In the genomic region with DNA sequence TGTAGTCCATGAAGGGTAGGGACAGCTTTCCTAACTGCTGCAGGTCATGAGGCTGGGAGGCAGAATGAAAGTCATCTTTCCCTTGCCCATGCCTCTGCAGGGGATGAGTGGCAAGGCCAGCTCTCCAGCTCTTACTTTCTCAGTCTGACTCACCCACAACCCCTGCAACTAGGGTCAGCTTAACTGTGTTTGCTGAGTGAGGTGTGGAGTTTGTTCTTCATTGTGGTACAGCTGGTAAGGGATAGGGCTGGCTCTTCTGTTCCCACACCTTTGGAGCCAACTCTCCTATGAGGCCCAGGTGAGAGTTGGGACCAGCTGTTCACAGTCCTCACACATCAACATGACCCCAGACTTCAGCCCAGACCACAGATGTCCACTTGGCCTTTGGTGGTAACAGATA, we compare ENCODE assay signal across 23 mouse cellular contexts.
DNase-seq lines count a peak whose midpoint lies in the region; ATAC-seq lines count a peak whose summit lies in the region.
"Had no signal": no experiment of that assay in that cellular context is flagged by ENCODE, and none has a peak within 500 bp of the region (broad histone marks: within the 10 kb centered on the region; RNA-seq: fewer than 3 reads in every experiment).

No protein-coding gene starts in this region.

- no peaks in the 10 kb centered on the region for H3K9me3 ChIP-seq in stomach, embryonic 16.5 days (replicated peaks; ENCODE audit: control insufficient read depth, low read length)
- no peaks in the 10 kb centered on the region for H3K9me3 ChIP-seq in hindbrain, embryonic 10.5 days
- H3K9me3 ChIP-seq: embryonic facial prominence, embryonic 10.5 days; embryonic facial prominence, embryonic 12.5 days; forebrain, embryonic 13.5 days; forebrain, embryonic 15.5 days had no signal

- H3K4me3 ChIP-seq in stomach, embryonic 16.5 days (replicated peaks; ENCODE audit: low read length), result no peak overlapping the region
- no peak overlapping the region for H3K4me3 ChIP-seq in hindbrain, embryonic 10.5 days
- H3K4me3 ChIP-seq: embryonic facial prominence, embryonic 10.5 days; embryonic facial prominence, embryonic 12.5 days; forebrain, embryonic 13.5 days; forebrain, embryonic 15.5 days had no signal

- intact Hi-C loops in gastrocnemius, postnatal 14 days (cut with DNase I; ENCODE audit: low total_unique reads), result no loop called here

- DNase-seq in urinary bladder, postnatal 36 days (ENCODE audit: low spot score in 2 of 2), result peak; percentile 1 to 5
- no peak for DNase-seq in urinary bladder, postnatal 4 days (ENCODE audit: low spot score in 2 of 2)
- no peak for DNase-seq in hindbrain, embryonic 10.5 days (ENCODE audit: low spot score)
- no peak for DNase-seq in gastrocnemius, postnatal 14 days
- DNase-seq: adrenal gland, adult 8-10 months; adrenal gland, postnatal 14 days; adrenal gland, postnatal 36 days; B cell, adult 2 months; cerebellum, adult 11-12 months; cerebellum, adult 2 months; cerebellum, adult 9-10 months; cerebellum, postnatal 10 days; cerebellum, postnatal 25 days had no signal

- H3K36me3 ChIP-seq in stomach, embryonic 16.5 days (ENCODE audit: control insufficient read depth, insufficient read depth, low read length), result no peaks in the 10 kb centered on the region
- H3K36me3 ChIP-seq in hindbrain, embryonic 10.5 days, result no peaks in the 10 kb centered on the region
- H3K36me3 ChIP-seq: embryonic facial prominence, embryonic 10.5 days; embryonic facial prominence, embryonic 12.5 days; forebrain, embryonic 15.5 days; G1E had no signal

- H3K27me3 ChIP-seq in stomach, embryonic 16.5 days (ENCODE audit: control insufficient read depth, insufficient read depth, low read length), result no peaks in the 10 kb centered on the region
- H3K27me3 ChIP-seq in hindbrain, embryonic 10.5 days (ENCODE audit: insufficient read depth, poor library complexity, severe bottlenecking), result no peaks in the 10 kb centered on the region
- H3K27me3 ChIP-seq: CH12.LX; embryonic facial prominence, embryonic 12.5 days; forebrain, embryonic 15.5 days; Patski had no signal

- H3K4me1 ChIP-seq in stomach, embryonic 16.5 days (ENCODE audit: control insufficient read depth, insufficient read depth, low read length), result no peaks in the 10 kb centered on the region
- H3K4me1 ChIP-seq in hindbrain, embryonic 10.5 days (replicated peaks), result no peaks in the 10 kb centered on the region
- H3K4me1 ChIP-seq: embryonic facial prominence, embryonic 10.5 days; embryonic facial prominence, embryonic 12.5 days had no signal

- no peak overlapping the region for H3K27ac ChIP-seq in stomach, embryonic 16.5 days (ENCODE audit: low read length)
- no peak overlapping the region for H3K27ac ChIP-seq in hindbrain, embryonic 10.5 days
- H3K27ac ChIP-seq: embryonic facial prominence, embryonic 10.5 days; embryonic facial prominence, embryonic 12.5 days; forebrain, embryonic 13.5 days; forebrain, embryonic 15.5 days had no signal

- no peak overlapping the region for H3K4me2 ChIP-seq in stomach, embryonic 16.5 days (ENCODE audit: low read depth, low read length)
- H3K4me2 ChIP-seq: embryonic facial prominence, embryonic 12.5 days; forebrain, embryonic 13.5 days; forebrain, embryonic 15.5 days had no signal

- peak; percentile 66; the same call in 1 of the 2 replicates for ATAC-seq in stomach, embryonic 16.5 days (ENCODE audit: insufficient read depth, low FRiP score)
- ATAC-seq: activated CD4-positive, CD25-positive, alpha-beta regulatory T cell, adult 4 months; CD4-positive, CD25-positive, alpha-beta regulatory T cell, adult 4 months; forebrain, embryonic 13.5 days; forebrain, embryonic 15.5 days; Patski had no signal

- no peak overlapping the region for H3K9ac ChIP-seq in stomach, embryonic 16.5 days (ENCODE audit: low read length)
- H3K9ac ChIP-seq: embryonic facial prominence, embryonic 12.5 days; forebrain, embryonic 13.5 days; forebrain, embryonic 15.5 days had no signal

Comparison
In these comparisons a context has a peak if more than half of its experiments do, and no peak if none do; other contexts are left out.
1. DNase-seq: peak in urinary bladder, postnatal 36 days (2 of 2); none in urinary bladder, postnatal 4 days (0 of 2), hindbrain, embryonic 10.5 days (single experiment) and gastrocnemius, postnatal 14 days (single experiment).